Mouse (Mus musculus) splenic B cell, adult 2 months (primary cell): ENCODE data around the gene Ergic2.
A peak's percentile ranks its signal among the peaks of the same experiment; 100 is the strongest.

Experiments used
- DNase-seq: peaks from one replicate; pipeline ENCODE4 v3.0.0-alpha.2; 2011; ENCODE audit warnings: low read depth, low spot score
- H3K27me3 ChIP-seq: 2 replicates; pipeline ENCODE4 v1.6.1; 2012; ENCODE audit warnings: mild to moderate bottlenecking, low read length, moderate library complexity, mixed read lengths; ENCODE audit not compliant: control insufficient read depth, poor library complexity, insufficient read depth, severe bottlenecking
- H3K36me3 ChIP-seq: 2 replicates; pipeline ENCODE4 v1.6.1; 2012; ENCODE audit warnings: mild to moderate bottlenecking, low read length, moderate library complexity, mixed read lengths; ENCODE audit not compliant: control insufficient read depth, poor library complexity, insufficient read depth, severe bottlenecking

Gene Ergic2

GRCm38 (mm10) chr6:148142421-148142820 is 69.8 kb downstream of the Ergic2 start:
- H3K36me3 ChIP-seq = no peaks in the 10 kb centered on the region
- DNase-seq = no peak

GRCm38 (mm10) chr6:148141874-148142273 is 70.3 kb downstream of the Ergic2 start:
- no peak for DNase-seq
- no peaks in the 10 kb centered on the region for H3K36me3 ChIP-seq
- H3K27me3 ChIP-seq = no peaks in the 10 kb centered on the region

More at GRCm38 (mm10) chr6:148142421-148142820, 69.8 kb downstream of the Ergic2 start:
- H3K27me3 ChIP-seq = no peaks in the 10 kb centered on the region

GRCm38 (mm10) chr6:148139288-148139995 is 72.7 kb downstream of the Ergic2 start:
- H3K27me3 ChIP-seq = no peaks in the 10 kb centered on the region
- no peaks in the 10 kb centered on the region for H3K36me3 ChIP-seq
- DNase-seq = no peak

GRCm38 (mm10) chr6:148135769-148136382 is 76.3 kb downstream of the Ergic2 start:
- Histone ChIP-seq H3K36me3 (no peaks in the 10 kb centered on the region), H3K27me3 (no peaks in the 10 kb centered on the region)
- DNase-seq = peak; percentile 26

GRCm38 (mm10) chr6:148133536-148133935 is 78.6 kb downstream of the Ergic2 start:
- no peak for DNase-seq

GRCm38 (mm10) chr6:148132314-148132713 is 79.9 kb downstream of the Ergic2 start:
- no peak for DNase-seq
- H3K27me3 ChIP-seq = no peaks in the 10 kb centered on the region
- H3K36me3 ChIP-seq = no peaks in the 10 kb centered on the region

More at GRCm38 (mm10) chr6:148133536-148133935, 78.6 kb downstream of the Ergic2 start:
- Histone ChIP-seq H3K27me3 (no peaks in the 10 kb centered on the region), H3K36me3 (no peaks in the 10 kb centered on the region)
